Mouse (Mus musculus): ENCODE measurements at regions not wholly inside any gene's neighbourhood (a gene's known extent, or its start where the extent isn't known, plus 50 kb on each side); places are given as distances from the start of the nearest gene placed in this dataset.

DNA sequence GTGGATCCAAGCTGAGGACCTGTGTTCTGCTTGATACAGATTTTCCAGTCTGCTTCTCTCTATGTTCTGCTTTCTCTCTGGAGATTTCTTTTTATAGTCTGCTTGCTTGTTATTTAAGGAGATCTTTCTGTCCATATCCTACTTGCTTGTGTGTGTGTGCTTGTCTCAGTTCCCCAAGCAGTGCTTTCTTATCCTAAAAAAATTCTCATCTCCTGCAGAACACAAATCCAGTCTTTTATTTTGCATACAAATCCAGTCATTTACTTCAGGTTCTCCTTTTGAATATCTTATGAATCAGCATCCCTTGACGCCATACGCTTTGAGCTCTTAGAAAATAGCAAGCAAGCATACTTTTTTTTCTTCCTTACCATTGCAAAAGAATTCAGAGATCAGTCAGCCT lies 310.7 kb upstream of the Cypt14 start:
- no peak for DNase-seq

DNA sequence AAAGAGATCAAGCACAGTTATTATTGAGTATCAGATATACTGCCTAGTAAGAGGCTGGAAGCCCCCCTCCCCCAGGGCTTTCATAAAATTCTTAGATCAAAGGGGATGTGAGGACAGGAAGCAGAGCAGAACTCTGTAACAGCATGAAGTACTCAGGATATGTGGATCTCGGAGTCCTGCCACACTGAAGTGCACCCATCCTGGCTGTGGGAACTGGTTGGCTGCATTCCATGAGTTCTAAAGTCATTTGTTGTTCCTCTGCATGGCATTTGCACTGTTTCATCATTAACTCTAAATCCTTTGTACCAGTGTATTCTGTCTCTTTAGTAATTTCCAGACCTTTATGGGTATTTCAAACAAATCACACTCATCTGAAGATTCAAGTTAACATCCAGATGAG lies 267.0 kb upstream of the Cypt14 start:
- DNase-seq = peak; percentile 3
